Mouse (Mus musculus): ENCODE measurements at regions not wholly inside any gene's neighbourhood (a gene's known extent, or its start where the extent isn't known, plus 50 kb on each side); places are given as distances from the start of the nearest gene placed in this dataset.

GRCm38 (mm10) chr4:56252375-56252774 is 487.5 kb upstream of the Gm26657 start:
- Histone ChIP-seq H3K4me3 (replicated peaks; ENCODE audit: low read length) (no peak overlapping the region), H3K4me2 (replicated peaks; ENCODE audit: low read depth, low read length, severe bottlenecking) (no peak overlapping the region), H3K9ac (ENCODE audit: low read depth, low read length, severe bottlenecking) (no peak overlapping the region), H3K36me3 (ENCODE audit: control insufficient read depth, insufficient read depth, low read length) (no peaks in the 10 kb centered on the region), H3K9me3 (ENCODE audit: control insufficient read depth, low read length) (no peaks in the 10 kb centered on the region), H3K4me1 (ENCODE audit: control insufficient read depth, insufficient read depth, low read length) (no peaks in the 10 kb centered on the region), H3K27ac (replicated peaks; ENCODE audit: low read depth, low read length) (no peak overlapping the region), H3K27me3 (ENCODE audit: control insufficient read depth, insufficient read depth, low read length) (no peaks in the 10 kb centered on the region)
- no peak for TF ChIP-seq POLR2A (IDR thresholded peaks at IDR 0.05; ENCODE audit: borderline replicate concordance, extremely low read depth, insufficient read depth, insufficient read length)
- no peak for ATAC-seq (ENCODE audit: low FRiP score, low read depth)
- DNase-seq (ENCODE audit: low spot score) = no peak
- 36% methylated on average over 1 of the region's 1 CpGs for WGBS

- Histone ChIP-seq H3K4me1 (ENCODE audit: control insufficient read depth, insufficient read depth, low read length) (no peaks in the 10 kb centered on the region), H3K36me3 (ENCODE audit: control insufficient read depth, insufficient read depth, low read length) (no peaks in the 10 kb centered on the region), H3K9ac (ENCODE audit: low read depth, low read length, severe bottlenecking) (no peak overlapping the region), H3K9me3 (ENCODE audit: control insufficient read depth, low read length) (no peaks in the 10 kb centered on the region), H3K4me2 (replicated peaks; ENCODE audit: low read depth, low read length, severe bottlenecking) (no peak overlapping the region), H3K27me3 (ENCODE audit: control insufficient read depth, insufficient read depth, low read length) (no peaks in the 10 kb centered on the region), H3K27ac (replicated peaks; ENCODE audit: low read depth, low read length) (no peak overlapping the region), H3K4me3 (replicated peaks; ENCODE audit: low read length) (no peak overlapping the region)
- DNase-seq (ENCODE audit: low spot score) (no peak), ATAC-seq (ENCODE audit: low FRiP score, low read depth) (no peak)
- TF ChIP-seq POLR2A (IDR thresholded peaks at IDR 0.05; ENCODE audit: borderline replicate concordance, extremely low read depth, insufficient read depth, insufficient read length) = no peak
- 84% methylated on average over 2 of the region's 2 CpGs for WGBS
These were observed 488.1 kb upstream of the Gm26657 start for GRCm38 (mm10) chr4:56251766-56252165.

- H3K4me2 ChIP-seq (replicated peaks; ENCODE audit: low read depth, low read length, severe bottlenecking) = no peak overlapping the region
- H3K9me3 ChIP-seq (ENCODE audit: control insufficient read depth, low read length) = no peaks in the 10 kb centered on the region
- H3K9ac ChIP-seq (ENCODE audit: low read depth, low read length, severe bottlenecking) = no peak overlapping the region
- H3K4me3 ChIP-seq (replicated peaks; ENCODE audit: low read length) = no peak overlapping the region
- ATAC-seq (ENCODE audit: low FRiP score, low read depth) (no peak), DNase-seq (ENCODE audit: low spot score) (no peak)
- no peak for TF ChIP-seq POLR2A (IDR thresholded peaks at IDR 0.05; ENCODE audit: borderline replicate concordance, extremely low read depth, insufficient read depth, insufficient read length)
- H3K36me3 ChIP-seq (ENCODE audit: control insufficient read depth, insufficient read depth, low read length) = no peaks in the 10 kb centered on the region
- 93% methylated on average over 2 of the region's 2 CpGs for WGBS
- H3K27me3 ChIP-seq (ENCODE audit: control insufficient read depth, insufficient read depth, low read length) = no peaks in the 10 kb centered on the region
- no peak overlapping the region for H3K27ac ChIP-seq (replicated peaks; ENCODE audit: low read depth, low read length)
- no peaks in the 10 kb centered on the region for H3K4me1 ChIP-seq (ENCODE audit: control insufficient read depth, insufficient read depth, low read length)
These were observed 489.3 kb upstream of the Gm26657 start for GRCm38 (mm10) chr4:56250611-56251010.

- no peaks in the 10 kb centered on the region for H3K36me3 ChIP-seq (ENCODE audit: control insufficient read depth, insufficient read depth, low read length)
- WGBS = 25% methylated on average over 6 of the region's 6 CpGs
- H3K4me2 ChIP-seq (replicated peaks; ENCODE audit: low read depth, low read length, severe bottlenecking) = no peak overlapping the region
- no peak for ATAC-seq (ENCODE audit: low FRiP score, low read depth)
- H3K4me3 ChIP-seq (replicated peaks; ENCODE audit: low read length) = no peak overlapping the region
- H3K27me3 ChIP-seq (ENCODE audit: control insufficient read depth, insufficient read depth, low read length) = no peaks in the 10 kb centered on the region
- H3K9ac ChIP-seq (ENCODE audit: low read depth, low read length, severe bottlenecking) = no peak overlapping the region
- no peaks in the 10 kb centered on the region for H3K9me3 ChIP-seq (ENCODE audit: control insufficient read depth, low read length)
- H3K27ac ChIP-seq (replicated peaks; ENCODE audit: low read depth, low read length) = no peak overlapping the region
- peaks cover 8% of the 10 kb centered on the region for H3K4me1 ChIP-seq (ENCODE audit: control insufficient read depth, insufficient read depth, low read length)
- no peak for DNase-seq (ENCODE audit: low spot score)
- no peak for TF ChIP-seq POLR2A (IDR thresholded peaks at IDR 0.05; ENCODE audit: borderline replicate concordance, extremely low read depth, insufficient read depth, insufficient read length)
These were observed 496.0 kb upstream of the Gm26657 start for GRCm38 (mm10) chr4:56243863-56244262.

- Histone ChIP-seq H3K27me3 (ENCODE audit: control insufficient read depth, insufficient read depth, low read length) (no peaks in the 10 kb centered on the region), H3K4me2 (replicated peaks; ENCODE audit: low read depth, low read length, severe bottlenecking) (no peak overlapping the region), H3K27ac (replicated peaks; ENCODE audit: low read depth, low read length) (no peak overlapping the region; the same call in 1 of the 2 replicates), H3K4me1 (ENCODE audit: control insufficient read depth, insufficient read depth, low read length) (peaks cover 8% of the 10 kb centered on the region), H3K4me3 (replicated peaks; ENCODE audit: low read length) (no peak overlapping the region), H3K9ac (ENCODE audit: low read depth, low read length, severe bottlenecking) (no peak overlapping the region), H3K9me3 (ENCODE audit: control insufficient read depth, low read length) (no peaks in the 10 kb centered on the region), H3K36me3 (ENCODE audit: control insufficient read depth, insufficient read depth, low read length) (no peaks in the 10 kb centered on the region)
- ATAC-seq (ENCODE audit: low FRiP score, low read depth) = no peak
- TF ChIP-seq POLR2A (IDR thresholded peaks at IDR 0.05; ENCODE audit: borderline replicate concordance, extremely low read depth, insufficient read depth, insufficient read length) = no peak
- DNase-seq (ENCODE audit: low spot score) = no peak
- 24% methylated on average over 4 of the region's 4 CpGs for WGBS
These were observed 501.1 kb upstream of the Gm26657 start for GRCm38 (mm10) chr4:56238496-56239488.

Data from limb, embryonic 14.5 days (tissue).